In genomic region chr6:34862791-34863403, GRCm38 (mm10) we compare ENCODE assay signal across 8 mouse cellular contexts. TPM values are rescaled to one million over a fixed set of nuclear protein-coding genes. Genes with fewer than 3 reads are reported as not detected.
DNase-seq lines count a peak whose midpoint lies in the region; ATAC-seq lines count a peak whose summit lies in the region.

Gene Tmem140, plus strand, starts transcription at chr6:34863146.

- WGBS in limb, embryonic 12.5 days = 29% methylated on average over 11 of the region's 11 CpGs
- WGBS in limb, embryonic 10.5 days = 43% methylated on average over 11 of the region's 11 CpGs
- WGBS in embryonic facial prominence, embryonic 15.5 days = 17% methylated on average over 11 of the region's 11 CpGs
- 15% methylated on average over 11 of the region's 11 CpGs for WGBS in liver, embryonic 15.5 days (ENCODE audit: insufficient replicate concordance)

- peak within 1 kb of the TSS; percentile 33 for H3K4me2 ChIP-seq in limb, embryonic 12.5 days
- H3K4me2 ChIP-seq in embryonic facial prominence, embryonic 15.5 days (replicated peaks) = peak within 1 kb of the TSS; percentile 38
- peak within 1 kb of the TSS; percentile 67 for H3K4me2 ChIP-seq in liver, embryonic 15.5 days

- no peak within 1 kb of the TSS for H3K27ac ChIP-seq in limb, embryonic 12.5 days
- no peak within 1 kb of the TSS for H3K27ac ChIP-seq in limb, embryonic 10.5 days
- peak within 1 kb of the TSS; percentile 48; the same call in 1 of the 2 replicates for H3K27ac ChIP-seq in embryonic facial prominence, embryonic 15.5 days (replicated peaks)
- peak within 1 kb of the TSS; percentile 76 for H3K27ac ChIP-seq in liver, embryonic 15.5 days (replicated peaks)

- no peak within 1 kb of the TSS for H3K9ac ChIP-seq in limb, embryonic 12.5 days (replicated peaks)
- H3K9ac ChIP-seq in embryonic facial prominence, embryonic 15.5 days = 0 out of 2 replicates have a peak within 1 kb of the TSS, but pooled peaks have one; percentile 1
- peak within 1 kb of the TSS; percentile 25 for H3K9ac ChIP-seq in liver, embryonic 15.5 days

- H3K27me3 ChIP-seq in limb, embryonic 12.5 days = no peaks in the 10 kb centered on the region
- H3K27me3 ChIP-seq in limb, embryonic 10.5 days (ENCODE audit: low read depth, poor library complexity, severe bottlenecking) = no peaks in the 10 kb centered on the region
- no peaks in the 10 kb centered on the region for H3K27me3 ChIP-seq in embryonic facial prominence, embryonic 15.5 days
- no peaks in the 10 kb centered on the region for H3K27me3 ChIP-seq in liver, embryonic 15.5 days

- intact Hi-C loops in heart, postnatal 36 days (cut with DNase I) = loop anchor here (1.0 to 5.0 kb wide), 2 partner anchors 14 to 81 kb away; partner anchors contain the start of gene Agbl3

- peaks cover 17% of the 10 kb centered on the region for H3K4me1 ChIP-seq in limb, embryonic 12.5 days (replicated peaks)
- H3K4me1 ChIP-seq in limb, embryonic 10.5 days = peaks cover 9% of the 10 kb centered on the region
- peaks cover 32% of the 10 kb centered on the region for H3K4me1 ChIP-seq in embryonic facial prominence, embryonic 15.5 days
- H3K4me1 ChIP-seq in liver, embryonic 15.5 days (replicated peaks) = peaks cover 57% of the 10 kb centered on the region

- no peak for ATAC-seq in limb, embryonic 12.5 days (ENCODE audit: insufficient number of reproducible peaks, insufficient read depth, low FRiP score, low TSS enrichment, low read depth)
- no peak for ATAC-seq in embryonic facial prominence, embryonic 15.5 days (ENCODE audit: insufficient number of reproducible peaks, low FRiP score, low TSS enrichment, low read depth)
- peak; percentile 49; the same call in 1 of the 2 replicates for ATAC-seq in liver, embryonic 15.5 days (ENCODE audit: insufficient read depth)

- peak within 1 kb of the TSS; percentile 15 for H3K4me3 ChIP-seq in limb, embryonic 12.5 days (replicated peaks)
- H3K4me3 ChIP-seq in limb, embryonic 10.5 days = no peak within 1 kb of the TSS
- peak within 1 kb of the TSS; percentile 24 for H3K4me3 ChIP-seq in embryonic facial prominence, embryonic 15.5 days (replicated peaks)
- peak within 1 kb of the TSS; percentile 53 for H3K4me3 ChIP-seq in liver, embryonic 15.5 days (replicated peaks)

- H3K36me3 ChIP-seq in limb, embryonic 12.5 days = no peaks in the 10 kb centered on the region
- H3K36me3 ChIP-seq in limb, embryonic 10.5 days = no peaks in the 10 kb centered on the region
- no peaks in the 10 kb centered on the region for H3K36me3 ChIP-seq in embryonic facial prominence, embryonic 15.5 days
- H3K36me3 ChIP-seq in liver, embryonic 15.5 days (replicated peaks) = no peaks in the 10 kb centered on the region

- H3K9me3 ChIP-seq in limb, embryonic 12.5 days = no peaks in the 10 kb centered on the region
- no peaks in the 10 kb centered on the region for H3K9me3 ChIP-seq in limb, embryonic 10.5 days (replicated peaks)
- H3K9me3 ChIP-seq in embryonic facial prominence, embryonic 15.5 days (replicated peaks) = no peaks in the 10 kb centered on the region
- no peaks in the 10 kb centered on the region for H3K9me3 ChIP-seq in liver, embryonic 15.5 days (replicated peaks)

- no peak for DNase-seq in limb, embryonic 10.5 days (ENCODE audit: low spot score)
- peak; percentile 64 to 73 for DNase-seq in heart, postnatal 36 days
- peak; percentile 57 to 60 for DNase-seq in spleen, postnatal 10 days (ENCODE audit: low spot score in 2 of 2)
- no peak for DNase-seq in cerebellum, postnatal 10 days
- no peak for DNase-seq in layer of hippocampus, adult 8-10 months (ENCODE audit: low spot score in 2 of 2)

RNA-seq across cellular contexts. Expression of gene Tmem140, which starts in this region (rescaled TPM):
- polyA plus RNA-seq in limb, embryonic 12.5 days (2016; fragmentation: Nextera tagmentation; extraction: Ambion mirVana) = 2.0 and 2.4 TPM in 2 replicates
- 2.3 and 2.7 TPM in 2 replicates for polyA plus RNA-seq in limb, embryonic 10.5 days (2016; fragmentation: Nextera tagmentation; extraction: Ambion mirVana)
- polyA plus RNA-seq in embryonic facial prominence, embryonic 15.5 days (2015; fragmentation: Nextera tagmentation; extraction: Ambion mirVana) = 3.0 and 3.9 TPM in 2 replicates
- 10 to 100 TPM; 34.9 to 38.0 TPM for total RNA-seq in heart, postnatal 36 days (2021)
- 5.8 and 8.5 TPM in 2 replicates for polyA plus RNA-seq in liver, embryonic 15.5 days (2015; fragmentation: Nextera tagmentation; extraction: Ambion mirVana)
- total RNA-seq in layer of hippocampus, adult 8-10 months (2022) = 1 to 10 TPM; 4.3 to 5.9 (median 5.0) TPM

Comparison
In these comparisons a context has a peak if more than half of its experiments do, and no peak if none do; other contexts are left out.
1. RNA of gene Tmem140 (total RNA-seq): 34.9 to 38.0 TPM in heart, postnatal 36 days; 4.3 to 5.9 TPM in layer of hippocampus, adult 8-10 months; every median in the first group is over 4 times any median in the second.
2. H3K27ac ChIP-seq: peak in embryonic facial prominence, embryonic 15.5 days (single experiment) and liver, embryonic 15.5 days (single experiment); none in limb, embryonic 12.5 days (single experiment) and limb, embryonic 10.5 days (single experiment).
3. DNase-seq: peak in heart, postnatal 36 days (2 of 2) and spleen, postnatal 10 days (2 of 2); none in limb, embryonic 10.5 days (single experiment), cerebellum, postnatal 10 days (0 of 2) and layer of hippocampus, adult 8-10 months (0 of 2).
4. Peak in every context shown above with its lines, with median percentiles within 50 percentile points of each other: H3K4me2 ChIP-seq.